Mouse (Mus musculus) MEL (cell line): ENCODE results near the gene Gm49336.

Source experiments
- CTCF ChIP-seq, 3 experiments: IDR thresholded peaks in 2 of 3; conservative IDR thresholded peaks in 1 of 3; 2 replicates each; pipeline ENCODE4 v1.5.1; 2011 to 2012; ENCODE audit warnings: low read length in 3 of 3, low read depth in 2 of 3, mild to moderate bottlenecking in 2 of 3, improper control_type of control experiment in 1 of 3, inconsistent platforms in 1 of 3, mixed read lengths in 1 of 3, moderate library complexity in 1 of 3; ENCODE audit not compliant: control insufficient read depth in 1 of 3, insufficient read depth in 1 of 3, poor library complexity in 1 of 3, severe bottlenecking in 1 of 3
- MAFK ChIP-seq: IDR thresholded peaks from 2 replicates; pipeline ENCODE4 v1.6.1; 2011; ENCODE audit warnings: low read depth, mild to moderate bottlenecking, low read length, improper control_type of control experiment, borderline replicate concordance
- MYB ChIP-seq: IDR thresholded peaks from 2 replicates; pipeline ENCODE4 v1.6.1; 2011; ENCODE audit warnings: mild to moderate bottlenecking, low read depth, low read length, improper control_type of control experiment
- MYC ChIP-seq: IDR thresholded peaks from 2 replicates; pipeline ENCODE4 v1.6.1; 2011; ENCODE audit warnings: low read depth, mild to moderate bottlenecking, low read length, improper control_type of control experiment, moderate library complexity
- POLR2A ChIP-seq, 2 experiments: IDR thresholded peaks; 2 replicates each; pipeline ENCODE4 v1.6.1; 2011 to 2012; ENCODE audit warnings: low read length in 2 of 2, mild to moderate bottlenecking in 2 of 2, control low read depth in 1 of 2, improper control_type of control experiment in 1 of 2, low read depth in 1 of 2, moderate library complexity in 1 of 2; ENCODE audit not compliant: control insufficient read depth in 1 of 2, insufficient read depth in 1 of 2, poor library complexity in 1 of 2
- POLR2AphosphoS5 ChIP-seq: IDR thresholded peaks from 2 replicates; pipeline ENCODE4 v1.6.1; 2012; ENCODE audit warnings: low read depth, borderline replicate concordance, mild to moderate bottlenecking, inconsistent platforms, low read length, moderate library complexity, mixed read lengths
- SIN3A ChIP-seq: IDR thresholded peaks from 2 replicates; pipeline ENCODE4 v1.6.1; 2012; ENCODE audit warnings: low read length, improper control_type of control experiment, inconsistent platforms
- TAL1 ChIP-seq: IDR thresholded peaks from 2 replicates; pipeline ENCODE4 v1.6.1; 2012; ENCODE audit warnings: mild to moderate bottlenecking, inconsistent platforms, low read length, moderate library complexity, mixed read lengths
- TCF12 ChIP-seq: IDR thresholded peaks from 2 replicates; pipeline ENCODE4 v1.6.1; 2014; ENCODE audit warnings: low read depth, mild to moderate bottlenecking, inconsistent platforms, low read length, improper control_type of control experiment, moderate library complexity
- USF2 ChIP-seq, 2 experiments: IDR thresholded peaks; 2 replicates each; pipeline ENCODE4 v1.6.1; 2011 to 2012; ENCODE audit warnings: improper control_type of control experiment in 2 of 2, low read length in 2 of 2, borderline replicate concordance in 1 of 2, inconsistent platforms in 1 of 2, low read depth in 1 of 2, mild to moderate bottlenecking in 1 of 2; ENCODE audit not compliant: insufficient read depth in 1 of 2

DNA sequence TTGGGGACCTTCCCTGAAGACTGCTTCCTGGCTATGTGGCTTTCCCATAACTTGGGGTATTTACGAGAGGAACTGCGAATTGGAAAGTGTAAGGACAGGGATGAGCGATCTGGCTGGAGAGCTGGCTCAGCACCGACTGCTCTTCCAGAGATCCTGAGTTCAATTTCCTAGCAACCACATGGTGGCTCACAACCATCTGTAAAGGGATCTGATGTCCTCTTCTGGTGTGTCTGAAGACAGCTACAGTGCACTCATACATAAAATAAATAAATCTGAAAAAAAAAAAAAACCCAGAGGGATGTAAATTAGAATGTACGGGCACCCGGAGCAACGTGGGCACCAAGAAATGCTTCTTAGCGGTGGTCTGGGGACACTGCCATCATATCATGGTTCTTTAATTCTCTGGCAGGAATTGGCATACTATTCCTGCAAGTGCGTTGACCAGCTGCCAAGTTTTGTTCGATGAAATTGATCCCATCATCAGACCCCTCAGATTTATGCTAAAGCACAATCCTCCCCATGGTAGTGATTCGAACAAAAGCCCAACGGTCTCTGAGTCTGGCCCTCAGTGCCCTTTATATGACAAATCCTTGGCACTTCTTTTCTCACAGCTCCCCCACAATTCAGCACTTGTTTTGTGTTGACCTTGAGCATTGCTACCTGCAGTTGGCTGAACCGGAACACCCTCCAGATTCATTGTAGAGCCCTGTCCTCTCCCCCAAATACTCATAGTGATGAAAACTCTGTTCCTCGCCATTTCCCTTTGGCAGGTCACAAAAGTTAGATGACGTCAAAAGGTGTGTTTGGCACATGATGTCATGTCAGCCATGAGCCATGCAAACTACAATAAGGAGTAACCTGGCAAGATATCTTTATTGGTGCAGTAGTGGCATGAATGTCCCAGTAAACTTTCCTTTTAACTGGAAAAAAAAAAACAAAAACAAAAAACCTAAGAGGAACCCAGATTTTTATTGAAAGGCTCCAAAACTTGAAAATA, 995 bp upstream of the Gm49336 start:
- TF ChIP-seq USF2 (IDR thresholded peaks at IDR 0.05; ENCODE audit: borderline replicate concordance in 1 of 2, insufficient read depth in 1 of 2, low read depth in 1 of 2, low read length in 2 of 2) (no peak), MAFK (no peak), POLR2A (IDR thresholded peaks at IDR 0.05; ENCODE audit: control insufficient read depth in 1 of 2, insufficient read depth in 1 of 2, low read depth in 1 of 2, low read length in 2 of 2, poor library complexity in 1 of 2) (no peak), MYB (no peak), CTCF (IDR thresholded peaks at IDR 0.05 in 2 of 3, conservative IDR thresholded peaks at IDR 0.05 in 1 of 3; ENCODE audit: control insufficient read depth in 1 of 3, insufficient read depth in 1 of 3, low read depth in 2 of 3, low read length in 3 of 3, poor library complexity in 1 of 3, severe bottlenecking in 1 of 3) (no peak), TCF12 (no peak), MYC (no peak), POLR2AphosphoS5 (no peak), SIN3A (no peak), TAL1 (no peak)
